Mouse (Mus musculus): ENCODE results near the gene Rasgrp1. TPM values are rescaled to one million over a fixed set of nuclear protein-coding genes. Genes with fewer than 3 reads are reported as not detected.

The Rasgrp1 gene
- total RNA-seq, 2 experiments from 2014 or later = 142 to 150 TPM

GRCm38 (mm10) chr2:117288291-117288690, 54.5 kb downstream of the Rasgrp1 start:
- intact Hi-C loops (cut with DNase I) = no loop called here
- no peak for DNase-seq (ENCODE audit: extremely low spot score in 1 of 2, low spot score in 2 of 2)

- peak in 1 of 2 experiments; percentile 48 for DNase-seq (ENCODE audit: extremely low spot score in 1 of 2, low spot score in 2 of 2)
- intact Hi-C loops (cut with DNase I) = loop anchor here (2.0 kb wide), 1 partner anchor 175 kb away; no protein-coding TSS in a partner anchor
These were observed 78.9 kb downstream of the Rasgrp1 start for GRCm38 (mm10) chr2:117263786-117264408.

- intact Hi-C loops (cut with DNase I) = loop anchor here (2.0 kb wide), 1 partner anchor 177 kb away; no protein-coding TSS in a partner anchor
- DNase-seq (ENCODE audit: extremely low spot score in 1 of 2, low spot score in 2 of 2) = no peak
These were observed 80.6 kb downstream of the Rasgrp1 start for GRCm38 (mm10) chr2:117262184-117262583.

DNA sequence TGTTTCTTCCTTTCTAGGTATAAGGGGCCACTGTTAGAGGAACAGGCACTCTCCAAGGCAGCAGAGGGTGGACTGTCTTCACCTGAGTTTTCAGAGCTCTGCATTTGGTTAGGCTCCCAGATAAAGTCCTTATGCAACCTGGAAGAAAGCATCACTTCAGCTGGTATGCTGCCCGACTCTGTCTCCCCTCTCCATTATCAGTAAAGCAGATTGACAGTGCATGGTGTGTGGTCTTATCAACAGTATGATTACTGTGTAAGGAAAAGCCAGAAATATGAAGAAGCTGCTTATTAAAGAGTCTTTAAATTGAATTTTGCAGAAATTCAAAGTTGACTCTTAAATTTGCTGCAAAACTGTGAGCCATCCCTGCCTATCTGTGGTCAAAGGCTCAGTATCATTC, 85.2 kb downstream of the Rasgrp1 start:
- intact Hi-C loops (cut with DNase I) = no loop called here
- no peak for DNase-seq (ENCODE audit: extremely low spot score in 1 of 2, low spot score in 2 of 2)

- intact Hi-C loops (cut with DNase I) = no loop called here
- no peak for DNase-seq (ENCODE audit: extremely low spot score in 1 of 2, low spot score in 2 of 2)
These were observed 87.4 kb downstream of the Rasgrp1 start for GRCm38 (mm10) chr2:117255415-117255814.

DNA sequence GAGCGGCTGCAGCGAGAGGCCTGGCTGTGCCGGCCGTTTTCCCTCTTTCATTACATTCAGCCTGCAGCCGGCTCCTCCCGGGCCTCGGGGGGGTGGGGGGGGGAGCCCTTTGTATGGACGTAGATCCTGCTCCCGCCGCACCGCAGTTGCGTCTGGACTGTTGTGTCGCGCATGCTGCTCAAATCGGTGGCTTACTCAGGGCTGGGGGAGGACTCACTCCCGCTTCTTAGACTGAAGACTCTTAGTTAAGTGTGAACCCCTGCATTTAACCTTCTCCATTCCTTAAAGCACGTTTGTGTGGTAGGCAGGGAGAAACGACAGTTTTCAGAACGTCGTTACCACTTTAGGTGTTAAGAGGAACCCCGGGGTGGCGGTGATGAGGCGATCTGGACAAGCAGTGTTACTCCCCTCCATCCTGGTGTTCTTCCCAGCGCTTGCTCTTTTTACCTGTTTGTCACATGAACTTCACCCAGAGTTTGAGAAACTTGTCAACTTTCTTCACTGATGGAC, 92.7 kb downstream of the Rasgrp1 start:
- intact Hi-C loops (cut with DNase I) = no loop called here
- DNase-seq (ENCODE audit: extremely low spot score in 1 of 2, low spot score in 2 of 2) = no peak

DNA sequence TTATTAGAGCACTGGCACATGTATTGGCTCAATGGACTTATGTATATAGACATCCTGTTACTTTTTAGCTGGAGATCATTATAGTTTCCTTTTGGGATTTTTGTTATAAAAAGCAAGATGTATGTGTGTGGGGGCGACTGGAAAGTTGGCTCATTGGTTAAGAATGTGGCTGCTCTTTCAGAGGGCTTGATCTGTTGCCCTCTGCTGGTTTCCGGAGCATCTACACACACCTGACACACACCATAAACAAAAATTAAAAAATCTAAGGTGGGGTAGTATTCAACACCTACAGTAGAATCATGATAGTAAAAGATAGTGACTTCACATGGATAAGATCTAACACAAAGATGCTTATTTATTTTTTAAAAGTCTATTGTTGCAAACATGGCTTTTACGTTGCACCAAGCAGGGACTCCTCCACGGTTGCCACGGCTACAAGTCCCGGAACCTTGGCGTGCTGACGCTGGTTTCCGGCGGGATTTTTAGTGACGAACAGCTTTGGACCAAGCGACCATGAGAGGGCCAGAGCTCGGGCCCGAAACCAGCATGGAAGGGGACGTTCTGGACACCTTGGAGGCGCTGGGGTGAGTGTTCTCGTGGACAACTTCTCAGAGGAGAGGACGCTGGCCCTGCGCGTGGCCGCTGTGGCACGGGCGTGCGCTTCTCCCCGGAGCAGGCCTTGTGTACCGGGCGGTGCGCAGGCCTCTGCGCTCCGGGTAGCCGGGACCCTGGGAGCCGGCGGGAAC, 93.4 kb downstream of the Rasgrp1 start, which contains the start of gene Fam98b:
Gene Fam98b, plus strand, starts transcription at position 485 of the 746 bp plus-strand sequence.
- intact Hi-C loops (cut with DNase I) = loop anchor here (5.0 kb wide), 1 partner anchor 352 kb away; no protein-coding TSS in a partner anchor
- DNase-seq (ENCODE audit: extremely low spot score in 1 of 2, low spot score in 2 of 2) = peak; percentile 89 to 90

GRCm38 (mm10) chr2:117241953-117242352, 100.8 kb downstream of the Rasgrp1 start:
- DNase-seq (ENCODE audit: extremely low spot score in 1 of 2, low spot score in 2 of 2) = no peak
- intact Hi-C loops (cut with DNase I) = no loop called here

DNA sequence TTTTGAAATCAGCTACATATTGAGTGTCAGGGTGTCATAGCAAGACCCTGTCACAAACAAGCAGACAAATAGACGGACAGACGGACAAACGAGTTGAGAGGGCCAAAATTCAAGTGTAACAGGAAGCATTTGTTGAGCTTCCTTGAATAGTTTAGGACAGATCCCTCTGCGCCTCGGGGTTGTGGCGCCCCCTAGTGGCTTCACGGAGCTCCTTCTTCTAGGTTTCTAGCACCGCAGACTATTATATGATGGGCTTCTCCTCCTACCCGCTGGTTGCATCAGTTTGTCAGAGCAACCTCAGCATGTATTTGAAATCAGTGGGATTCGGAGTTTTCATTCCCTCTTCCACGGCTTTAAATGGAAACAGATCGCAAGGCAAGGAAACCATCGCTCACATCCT, 111.5 kb downstream of the Rasgrp1 start:
- peak; percentile 83 to 92 for DNase-seq (ENCODE audit: extremely low spot score in 1 of 2, low spot score in 2 of 2)
- intact Hi-C loops (cut with DNase I) = loop anchor here (2.0 to 5.0 kb wide), 2 partner anchors 49 to 334 kb away; no protein-coding TSS in a partner anchor

DNA sequence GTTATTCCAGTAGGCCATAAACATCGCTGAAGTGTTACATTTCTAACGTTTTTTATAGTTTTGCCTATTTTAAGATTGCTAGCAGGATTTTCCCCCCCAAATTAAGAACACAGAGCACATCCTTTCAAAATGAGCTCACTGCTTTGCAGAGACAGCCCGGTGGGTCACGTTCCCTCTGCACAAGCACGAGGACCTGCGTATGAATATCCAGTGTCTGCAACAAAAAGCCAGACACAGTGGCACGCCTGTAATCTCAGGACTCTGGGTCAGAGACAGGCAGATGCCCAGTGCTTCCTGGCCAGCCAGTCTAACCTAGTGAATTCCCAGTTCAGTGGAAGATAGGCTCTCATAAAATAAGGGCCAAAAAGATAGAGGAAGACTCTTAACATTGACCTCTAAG, 112.5 kb downstream of the Rasgrp1 start:
- peak in 1 of 2 experiments; percentile 36 for DNase-seq (ENCODE audit: extremely low spot score in 1 of 2, low spot score in 2 of 2)
- intact Hi-C loops (cut with DNase I) = loop anchor here (2.0 to 5.0 kb wide), 2 partner anchors 48 to 333 kb away; no protein-coding TSS in a partner anchor

Other genes starting within 250 kb of the Rasgrp1 start
- gene Spred1, start 221.6 kb downstream of the Rasgrp1 start, total RNA-seq (2021) = 10 to 100 TPM; 71.8 to 73.6 TPM
- 10 to 100 TPM; 50.1 to 51.6 TPM for gene Fam98b, start 93.3 kb downstream of the Rasgrp1 start, total RNA-seq (2021)